Mouse (Mus musculus): Measurements from ENCODE around the gene Zscan22.

DNA sequence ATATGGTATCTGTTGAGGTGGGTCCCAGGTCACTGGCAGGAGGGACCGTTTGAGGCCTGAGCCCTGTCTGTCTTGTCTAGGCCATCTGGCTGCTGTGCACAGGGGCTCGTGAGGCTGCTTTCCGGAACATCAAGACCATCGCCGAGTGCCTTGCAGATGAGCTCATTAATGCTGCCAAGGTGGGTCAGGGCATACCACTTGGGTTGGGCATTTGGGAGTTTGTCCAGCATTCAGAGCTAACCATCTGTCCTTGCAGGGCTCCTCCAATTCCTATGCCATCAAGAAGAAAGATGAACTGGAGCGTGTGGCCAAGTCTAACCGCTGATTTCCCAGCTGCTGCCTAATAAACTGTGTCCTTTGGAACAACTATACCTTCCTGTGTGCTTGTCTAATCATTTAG, 28.7 kb downstream of the Zscan22 start:
- TF ChIP-seq POLR2A (IDR thresholded peaks at IDR 0.05; ENCODE audit: borderline replicate concordance, extremely low read depth, low read depth, low read length) (no peak), CTCF (IDR thresholded peaks at IDR 0.05; ENCODE audit: insufficient read depth, low read length) (no peak)
